In genomic region chr15:11539485-11539884, GRCm38 (mm10) we compare ENCODE assay signal across 18 mouse cellular contexts.
DNase-seq lines count a peak whose midpoint lies in the region; ATAC-seq and TF ChIP-seq lines count a peak whose summit lies in the region.
"Had no signal": no experiment of that assay in that cellular context is flagged by ENCODE, and none has a peak within 500 bp of the region (broad histone marks: within the 10 kb centered on the region; RNA-seq: fewer than 3 reads in every experiment).

No protein-coding gene starts in this region.

- no peaks in the 10 kb centered on the region for H3K9me3 ChIP-seq in lung, embryonic 14.5 days (ENCODE audit: low read depth, low read length)
- H3K9me3 ChIP-seq in intestine, embryonic 16.5 days (ENCODE audit: control insufficient read depth, low read length): no peaks in the 10 kb centered on the region
- H3K9me3 ChIP-seq: limb, embryonic 10.5 days; liver, embryonic 12.5 days; midbrain, embryonic 12.5 days had no signal

- H3K9ac ChIP-seq in lung, embryonic 14.5 days: no peak overlapping the region
- no peak overlapping the region for H3K9ac ChIP-seq in intestine, embryonic 16.5 days (ENCODE audit: low read depth, low read length)
- H3K9ac ChIP-seq: forebrain, postnatal 0 days; liver, embryonic 12.5 days; midbrain, embryonic 12.5 days had no signal

- ATAC-seq in lung, embryonic 14.5 days (ENCODE audit: insufficient read depth): no peak
- ATAC-seq in intestine, embryonic 16.5 days: no peak
- ATAC-seq: forebrain, postnatal 0 days; liver, embryonic 12.5 days had no signal

- no peaks in the 10 kb centered on the region for H3K4me1 ChIP-seq in lung, embryonic 14.5 days (ENCODE audit: insufficient read depth)
- no peaks in the 10 kb centered on the region; the same call in 1 of the 2 replicates for H3K4me1 ChIP-seq in lung, adult 2 months (ENCODE audit: control insufficient read depth, insufficient read depth, low read length)
- no peaks in the 10 kb centered on the region for H3K4me1 ChIP-seq in intestine, embryonic 16.5 days (ENCODE audit: control insufficient read depth, insufficient read depth, low read length)
- H3K4me1 ChIP-seq: liver, embryonic 12.5 days; midbrain, embryonic 12.5 days had no signal

- H3K27me3 ChIP-seq in lung, embryonic 14.5 days (ENCODE audit: insufficient read depth, low read length): no peaks in the 10 kb centered on the region
- no peaks in the 10 kb centered on the region for H3K27me3 ChIP-seq in intestine, embryonic 16.5 days (replicated peaks; ENCODE audit: control insufficient read depth, insufficient read depth, low read length)
- H3K27me3 ChIP-seq: liver, embryonic 12.5 days; midbrain, embryonic 12.5 days had no signal

- no peak overlapping the region for H3K27ac ChIP-seq in lung, embryonic 14.5 days (ENCODE audit: low read depth)
- H3K27ac ChIP-seq in intestine, embryonic 16.5 days (ENCODE audit: low read length): no peak overlapping the region
- H3K27ac ChIP-seq: gastrocnemius, adult 2 months; limb, embryonic 10.5 days; liver, embryonic 12.5 days; macrophage; midbrain, embryonic 12.5 days had no signal

- H3K4me3 ChIP-seq in lung, embryonic 14.5 days (ENCODE audit: low read depth, low read length): no peak overlapping the region
- no peak overlapping the region for H3K4me3 ChIP-seq in lung, adult 2 months (replicated peaks; ENCODE audit: extremely low read depth, low read depth, low read length)
- no peak overlapping the region for H3K4me3 ChIP-seq in intestine, embryonic 16.5 days (ENCODE audit: low read length)
- H3K4me3 ChIP-seq: gastrocnemius, adult 2 months; limb, embryonic 10.5 days; liver, embryonic 12.5 days; midbrain, embryonic 12.5 days had no signal

- TF ChIP-seq CTCF in lung, embryonic 14.5 days (IDR thresholded peaks at IDR 0.05; ENCODE audit: low read depth): no peak
- TF ChIP-seq CTCF in lung, adult 2 months (IDR thresholded peaks at IDR 0.05; ENCODE audit: insufficient read depth, low read length): no peak

- DNase-seq in lung, embryonic 14.5 days: peak; percentile 46
- no peak for DNase-seq in lung, adult 2 months
- peak; percentile 70 for DNase-seq in kidney, adult 11 months
- DNase-seq in kidney, adult 9 months: peak; percentile 63
- peak; percentile 66 to 72 for DNase-seq in kidney, postnatal 36 days
- DNase-seq in ovary, postnatal 14 days (ENCODE audit: low spot score): no peak
- DNase-seq: cerebellum, adult 9-10 months; forebrain, postnatal 0 days; gastrocnemius, adult 2 months; heart, adult 18-20 months; heart, postnatal 4 days; right cerebral cortex, postnatal 14 days; thymus, postnatal 14 days had no signal

- TF ChIP-seq POLR2A in lung, adult 2 months (IDR thresholded peaks at IDR 0.05; ENCODE audit: borderline replicate concordance, extremely low read depth, low read depth, low read length): no peak

- H3K36me3 ChIP-seq in lung, embryonic 14.5 days (ENCODE audit: insufficient read depth): no peaks in the 10 kb centered on the region
- no peaks in the 10 kb centered on the region for H3K36me3 ChIP-seq in intestine, embryonic 16.5 days (ENCODE audit: control insufficient read depth, insufficient read depth, low read length)
- H3K36me3 ChIP-seq: limb, embryonic 10.5 days; liver, embryonic 12.5 days; midbrain, embryonic 12.5 days had no signal

- 49% methylated on average over 3 of the region's 3 CpGs for WGBS in lung, embryonic 14.5 days
- 46% methylated on average over 3 of the region's 3 CpGs for WGBS in lung, adult 2 months
- WGBS in intestine, embryonic 16.5 days: 49% methylated on average over 3 of the region's 3 CpGs

- H3K4me2 ChIP-seq in lung, embryonic 14.5 days: no peak overlapping the region
- no peak overlapping the region for H3K4me2 ChIP-seq in intestine, embryonic 16.5 days (ENCODE audit: low read depth, low read length)
- H3K4me2 ChIP-seq: liver, embryonic 12.5 days; midbrain, embryonic 12.5 days had no signal

Comparison
In these comparisons a context has a peak if more than half of its experiments do, and no peak if none do; other contexts are left out.
1. DNase-seq: peak in lung, embryonic 14.5 days (single experiment), kidney, adult 11 months (single experiment), kidney, adult 9 months (single experiment) and kidney, postnatal 36 days (2 of 2); none in lung, adult 2 months (single experiment) and ovary, postnatal 14 days (single experiment).